Mouse (Mus musculus): ENCODE measurements at regions not wholly inside any gene's neighbourhood (a gene's known extent, or its start where the extent isn't known, plus 50 kb on each side); places are given as distances from the start of the nearest gene placed in this dataset.
"Not testable (repeated sequence)": the region's sequence is repeated elsewhere in the genome, so short reads cannot be mapped to it uniquely, and the experiment has no call there.

GRCm38 (mm10) chr10:85293071-85293783 is 93.4 kb upstream of the Btbd11 start:
- WGBS, result 59% methylated on average over 9 of the region's 9 CpGs
- no peak overlapping the region for H3K27ac ChIP-seq (replicated peaks; ENCODE audit: low read depth, low read length)

GRCm38 (mm10) chr10:85295133-85295887 is 91.3 kb upstream of the Btbd11 start:
- 82% methylated on average over 5 of the region's 5 CpGs for WGBS
- Histone ChIP-seq H3K4me3 (ENCODE audit: low read depth, low read length) (no peak overlapping the region), H3K4me1 (ENCODE audit: control insufficient read depth, insufficient read depth, low read length) (no peaks in the 10 kb centered on the region), H3K27ac (replicated peaks; ENCODE audit: low read depth, low read length) (no peak overlapping the region), H3K4me2 (ENCODE audit: low read depth, low read length) (no peak overlapping the region), H3K27me3 (replicated peaks; ENCODE audit: control insufficient read depth, insufficient read depth, low read length) (no peaks in the 10 kb centered on the region), H3K36me3 (ENCODE audit: control insufficient read depth, insufficient read depth, low read length) (no peaks in the 10 kb centered on the region), H3K9ac (ENCODE audit: low read depth, low read length) (no peak overlapping the region), H3K9me3 (ENCODE audit: control insufficient read depth, low read length) (no peaks in the 10 kb centered on the region)
- ATAC-seq (ENCODE audit: low read depth), result no peak
- DNase-seq (ENCODE audit: low spot score), result no peak

More at GRCm38 (mm10) chr10:85293071-85293783, 93.4 kb upstream of the Btbd11 start:
- Histone ChIP-seq H3K4me2 (ENCODE audit: low read depth, low read length) (no peak overlapping the region), H3K4me3 (ENCODE audit: low read depth, low read length) (no peak overlapping the region), H3K4me1 (ENCODE audit: control insufficient read depth, insufficient read depth, low read length) (no peaks in the 10 kb centered on the region), H3K36me3 (ENCODE audit: control insufficient read depth, insufficient read depth, low read length) (no peaks in the 10 kb centered on the region), H3K27me3 (replicated peaks; ENCODE audit: control insufficient read depth, insufficient read depth, low read length) (no peaks in the 10 kb centered on the region), H3K9ac (ENCODE audit: low read depth, low read length) (no peak overlapping the region), H3K9me3 (ENCODE audit: control insufficient read depth, low read length) (no peaks in the 10 kb centered on the region)
- ATAC-seq (ENCODE audit: low read depth) (no peak), DNase-seq (ENCODE audit: low spot score) (peak; percentile 15)

GRCm38 (mm10) chr10:85311781-85312180 is 74.8 kb upstream of the Btbd11 start:
- DNase-seq (ENCODE audit: low spot score), result no peak
- H3K9ac ChIP-seq (ENCODE audit: low read depth, low read length), result no peak overlapping the region
- no peak overlapping the region for H3K4me2 ChIP-seq (ENCODE audit: low read depth, low read length)
- no peak overlapping the region for H3K27ac ChIP-seq (replicated peaks; ENCODE audit: low read depth, low read length)
- H3K4me3 ChIP-seq (ENCODE audit: low read depth, low read length), result no peak overlapping the region
- no peak for ATAC-seq (ENCODE audit: low read depth)
- no peaks in the 10 kb centered on the region for H3K36me3 ChIP-seq (ENCODE audit: control insufficient read depth, insufficient read depth, low read length)
- H3K27me3 ChIP-seq (replicated peaks; ENCODE audit: control insufficient read depth, insufficient read depth, low read length), result no peaks in the 10 kb centered on the region
- H3K4me1 ChIP-seq (ENCODE audit: control insufficient read depth, insufficient read depth, low read length), result no peaks in the 10 kb centered on the region
- no peaks in the 10 kb centered on the region for H3K9me3 ChIP-seq (ENCODE audit: control insufficient read depth, low read length)

GRCm38 (mm10) chr10:85313331-85313730 is 73.3 kb upstream of the Btbd11 start:
- not testable (repeated sequence) for H3K4me3 ChIP-seq (ENCODE audit: low read depth, low read length); H3K27me3 ChIP-seq (replicated peaks; ENCODE audit: control insufficient read depth, insufficient read depth, low read length); H3K4me1 ChIP-seq (ENCODE audit: control insufficient read depth, insufficient read depth, low read length); H3K9ac ChIP-seq (ENCODE audit: low read depth, low read length); ATAC-seq (ENCODE audit: low read depth); H3K36me3 ChIP-seq (ENCODE audit: control insufficient read depth, insufficient read depth, low read length); DNase-seq (ENCODE audit: low spot score); H3K27ac ChIP-seq (replicated peaks; ENCODE audit: low read depth, low read length); H3K9me3 ChIP-seq (ENCODE audit: control insufficient read depth, low read length); H3K4me2 ChIP-seq (ENCODE audit: low read depth, low read length)
- 93% methylated on average over 10 of the region's 10 CpGs for WGBS

- DNase-seq (ENCODE audit: low spot score), result no peak
- Histone ChIP-seq H3K36me3 (ENCODE audit: control insufficient read depth, insufficient read depth, low read length) (no peaks in the 10 kb centered on the region), H3K4me2 (ENCODE audit: low read depth, low read length) (no peak overlapping the region), H3K4me1 (ENCODE audit: control insufficient read depth, insufficient read depth, low read length) (no peaks in the 10 kb centered on the region), H3K27me3 (replicated peaks; ENCODE audit: control insufficient read depth, insufficient read depth, low read length) (no peaks in the 10 kb centered on the region), H3K27ac (replicated peaks; ENCODE audit: low read depth, low read length) (no peak overlapping the region), H3K9ac (ENCODE audit: low read depth, low read length) (no peak overlapping the region), H3K9me3 (ENCODE audit: control insufficient read depth, low read length) (no peaks in the 10 kb centered on the region), H3K4me3 (ENCODE audit: low read depth, low read length) (no peak overlapping the region)
- WGBS, result 67% methylated on average over 1 of the region's 1 CpGs
- no peak for ATAC-seq (ENCODE audit: low read depth)
Measured at GRCm38 (mm10) chr10:85320971-85321370, 65.6 kb upstream of the Btbd11 start.

- DNase-seq (ENCODE audit: low spot score), result no peak
- H3K27ac ChIP-seq (replicated peaks; ENCODE audit: low read depth, low read length), result no peak overlapping the region
- no peak overlapping the region for H3K4me3 ChIP-seq (ENCODE audit: low read depth, low read length)
- no peak overlapping the region for H3K4me2 ChIP-seq (ENCODE audit: low read depth, low read length)
- no peak for ATAC-seq (ENCODE audit: low read depth)
- 76% methylated on average over 3 of the region's 3 CpGs for WGBS
- no peaks in the 10 kb centered on the region for H3K4me1 ChIP-seq (ENCODE audit: control insufficient read depth, insufficient read depth, low read length)
- no peaks in the 10 kb centered on the region for H3K36me3 ChIP-seq (ENCODE audit: control insufficient read depth, insufficient read depth, low read length)
- H3K9ac ChIP-seq (ENCODE audit: low read depth, low read length), result no peak overlapping the region
- H3K27me3 ChIP-seq (replicated peaks; ENCODE audit: control insufficient read depth, insufficient read depth, low read length), result no peaks in the 10 kb centered on the region
- H3K9me3 ChIP-seq (ENCODE audit: control insufficient read depth, low read length), result no peaks in the 10 kb centered on the region
Measured at GRCm38 (mm10) chr10:85322280-85322679, 64.3 kb upstream of the Btbd11 start.

- ATAC-seq (ENCODE audit: low read depth) (no peak), DNase-seq (ENCODE audit: low spot score) (no peak)
- Histone ChIP-seq H3K4me1 (ENCODE audit: control insufficient read depth, insufficient read depth, low read length) (no peaks in the 10 kb centered on the region), H3K36me3 (ENCODE audit: control insufficient read depth, insufficient read depth, low read length) (no peaks in the 10 kb centered on the region), H3K9me3 (ENCODE audit: control insufficient read depth, low read length) (no peaks in the 10 kb centered on the region), H3K4me2 (ENCODE audit: low read depth, low read length) (no peak overlapping the region), H3K27me3 (replicated peaks; ENCODE audit: control insufficient read depth, insufficient read depth, low read length) (no peaks in the 10 kb centered on the region), H3K4me3 (ENCODE audit: low read depth, low read length) (no peak overlapping the region), H3K27ac (replicated peaks; ENCODE audit: low read depth, low read length) (no peak overlapping the region), H3K9ac (ENCODE audit: low read depth, low read length) (no peak overlapping the region)
- WGBS, result 69% methylated on average over 3 of the region's 3 CpGs
Measured at GRCm38 (mm10) chr10:85329382-85329781, 57.2 kb upstream of the Btbd11 start.

GRCm38 (mm10) chr10:85330938-85331691 is 55.5 kb upstream of the Btbd11 start:
- peak; percentile 21 for DNase-seq (ENCODE audit: low spot score)
- Histone ChIP-seq H3K27me3 (replicated peaks; ENCODE audit: control insufficient read depth, insufficient read depth, low read length) (no peaks in the 10 kb centered on the region), H3K4me3 (ENCODE audit: low read depth, low read length) (0 out of 2 replicates have a peak overlapping the region, but pooled peaks have one; percentile 2), H3K27ac (replicated peaks; ENCODE audit: low read depth, low read length) (no peak overlapping the region), H3K9me3 (ENCODE audit: control insufficient read depth, low read length) (no peaks in the 10 kb centered on the region), H3K4me1 (ENCODE audit: control insufficient read depth, insufficient read depth, low read length) (no peaks in the 10 kb centered on the region), H3K9ac (ENCODE audit: low read depth, low read length) (no peak overlapping the region), H3K36me3 (ENCODE audit: control insufficient read depth, insufficient read depth, low read length) (no peaks in the 10 kb centered on the region), H3K4me2 (ENCODE audit: low read depth, low read length) (peak overlapping the region; percentile 23; the same call in 1 of the 2 replicates)
- 6% methylated on average over 13 of the region's 13 CpGs for WGBS
- no peak for ATAC-seq (ENCODE audit: low read depth)
